Mouse (Mus musculus) liver, postnatal 0 days (tissue): ENCODE data around the gene Slc6a8. TPM values are rescaled to one million over a fixed set of nuclear protein-coding genes. Genes with fewer than 3 reads are reported as not detected.

Experiments
- ATAC-seq: fragments of 200-750 bp; cut with Nextera tagmentation; 2 replicates; pipeline ENCODE4 v1.8.0; 2017; ENCODE audit warnings: mild to moderate bottlenecking, moderate library complexity
- DNase-seq: peaks from one replicate; pipeline ENCODE4 v3.0.0-alpha.2; 2016
- H3K27ac ChIP-seq: fragments of 300-500 bp; sonication (generic); 2 replicates; pipeline ENCODE4 v1.5.1; 2014; ENCODE audit warnings: antibody characterized with exemption, moderate library complexity, mild to moderate bottlenecking, low read depth
- H3K27me3 ChIP-seq: fragments of 300-500 bp; sonication (generic); 2 replicates; pipeline ENCODE4 v1.6.1; 2014; ENCODE audit warnings: low read length, control low read depth, mixed read lengths; ENCODE audit not compliant: insufficient read depth
- H3K36me3 ChIP-seq: fragments of 300-500 bp; sonication (generic); replicated peaks from 2 replicates; pipeline ENCODE4 v1.6.1; 2014; ENCODE audit warnings: mild to moderate bottlenecking, control low read depth, low read length, moderate library complexity, mixed read lengths; ENCODE audit not compliant: insufficient read depth
- H3K4me1 ChIP-seq: fragments of 300-500 bp; sonication (generic); 2 replicates; pipeline ENCODE4 v1.6.1; 2014; ENCODE audit warnings: antibody characterized with exemption, mild to moderate bottlenecking, control low read depth; ENCODE audit not compliant: insufficient read depth
- H3K4me2 ChIP-seq: fragments of 300-500 bp; sonication (generic); 2 replicates; pipeline ENCODE4 v1.6.1; 2014; ENCODE audit warnings: low read depth, mild to moderate bottlenecking, low read length, moderate library complexity, mixed read lengths
- H3K4me3 ChIP-seq: fragments of 300-500 bp; sonication (generic); 2 replicates; pipeline ENCODE4 v1.5.1; 2014; ENCODE audit warnings: low read depth, low read length
- H3K9ac ChIP-seq: fragments of 300-500 bp; sonication (generic); replicated peaks from 2 replicates; pipeline ENCODE4 v1.6.1; 2014; ENCODE audit warnings: mild to moderate bottlenecking, moderate library complexity
- H3K9me3 ChIP-seq: fragments of 300-500 bp; sonication (generic); 2 replicates; pipeline ENCODE4 v1.6.1; 2016; ENCODE audit warnings: mild to moderate bottlenecking, control low read depth, low read length, mixed read lengths
- CTCF ChIP-seq: sonication (generic); IDR thresholded peaks from 2 replicates; pipeline ENCODE4 v1.5.1; 2016; ENCODE audit warnings: antibody characterized with exemption, low read depth
- EP300 ChIP-seq: IDR thresholded peaks from 2 replicates; pipeline ENCODE4 v1.6.1; 2016; ENCODE audit warnings: antibody characterized with exemption, low read depth, mild to moderate bottlenecking
- WGBS: fragments of 180-500 bp; shearing (Covaris S2); extraction: QIAGEN DNeasy Blood & Tissue Kit; methylation state at CpG from one replicate; pipeline ENCODE4 v1.1.7; 2014; ENCODE audit not compliant: insufficient replicate concordance; 5-methylcytosine and 5-hydroxymethylcytosine counted together
- polyA plus RNA-seq: library from polyadenylated mRNA; unstranded; fragments of >200 nt; fragmentation: Nextera tagmentation; extraction: Ambion mirVana; gene quantifications from 2 replicates; pipeline ENCODE4 v1.2.1, GENCODE M21; 2015

Slc6a8 gene
- polyA plus RNA-seq, 1 experiment from 2014 or later = 0.81 TPM

DNA sequence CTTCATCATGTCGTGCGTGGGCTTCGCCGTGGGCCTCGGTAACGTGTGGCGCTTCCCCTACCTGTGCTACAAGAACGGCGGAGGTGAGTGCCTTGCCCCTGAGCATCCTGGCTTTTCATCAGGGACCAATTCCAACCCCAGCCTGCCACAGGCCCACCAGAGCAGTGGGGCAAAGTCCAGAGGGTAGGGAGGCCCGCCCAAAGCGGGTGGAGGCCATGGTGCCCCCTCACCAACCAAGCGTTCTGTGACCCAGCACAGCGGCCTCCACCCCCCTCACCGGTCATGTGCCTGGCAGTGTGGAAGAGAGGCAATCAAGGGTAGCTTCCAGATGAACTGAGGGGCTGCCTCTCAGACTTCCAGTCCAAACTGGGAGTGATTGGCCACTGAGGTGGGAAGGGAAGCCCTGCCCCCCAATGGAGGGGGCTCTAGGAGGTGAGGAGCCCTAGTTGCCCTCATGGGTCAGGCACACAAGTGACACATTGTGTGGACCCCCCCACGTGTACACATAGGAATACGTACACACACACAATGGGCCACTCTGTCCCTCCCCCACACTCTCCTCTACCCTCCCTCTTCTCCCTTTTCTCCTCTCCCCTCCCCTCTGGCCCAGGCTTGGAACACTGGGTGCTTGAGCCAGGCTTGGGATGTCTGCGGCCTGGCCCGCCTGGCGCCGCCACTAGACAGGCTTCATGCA, 1.2 kb downstream of the Slc6a8 start:
- Histone ChIP-seq H3K9me3 (no peaks in the 10 kb centered on the region), H3K4me3 (peak overlapping the region; percentile 55), H3K27ac (no peak overlapping the region), H3K36me3 (no peaks in the 10 kb centered on the region), H3K27me3 (peaks cover 8% of the 10 kb centered on the region), H3K4me1 (no peaks in the 10 kb centered on the region), H3K4me2 (peak overlapping the region; percentile 76), H3K9ac (peak overlapping the region; percentile 41; the same call in 1 of the 2 replicates)
- peak; percentile 31; the same call in 1 of the 2 replicates for ATAC-seq
- WGBS = 48% methylated on average over 16 of the region's 20 CpGs
- no peak for DNase-seq
- no peak for TF ChIP-seq CTCF
- TF ChIP-seq EP300 = no peak

DNA sequence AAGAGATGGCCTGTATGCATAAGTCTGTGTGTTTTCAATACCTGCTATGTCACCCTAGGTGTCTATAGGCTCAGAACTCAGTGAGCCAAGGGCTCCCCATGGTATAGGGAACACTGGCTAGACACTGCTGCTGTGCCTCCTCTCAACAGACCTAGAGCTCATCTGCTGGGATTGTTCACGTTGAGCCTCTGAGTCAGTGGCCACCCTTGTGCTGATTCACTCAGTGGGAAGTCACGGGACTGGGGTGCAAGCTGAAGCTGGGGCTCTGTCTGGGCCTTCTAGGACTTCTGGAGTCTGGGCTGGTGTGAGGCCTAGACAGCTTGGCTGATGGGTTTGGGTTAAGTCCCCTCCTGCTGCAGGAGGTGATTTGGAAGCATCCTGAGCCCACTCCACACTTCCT, 2.3 kb downstream of the Slc6a8 start:
- peaks cover 8% of the 10 kb centered on the region for H3K27me3 ChIP-seq

DNA sequence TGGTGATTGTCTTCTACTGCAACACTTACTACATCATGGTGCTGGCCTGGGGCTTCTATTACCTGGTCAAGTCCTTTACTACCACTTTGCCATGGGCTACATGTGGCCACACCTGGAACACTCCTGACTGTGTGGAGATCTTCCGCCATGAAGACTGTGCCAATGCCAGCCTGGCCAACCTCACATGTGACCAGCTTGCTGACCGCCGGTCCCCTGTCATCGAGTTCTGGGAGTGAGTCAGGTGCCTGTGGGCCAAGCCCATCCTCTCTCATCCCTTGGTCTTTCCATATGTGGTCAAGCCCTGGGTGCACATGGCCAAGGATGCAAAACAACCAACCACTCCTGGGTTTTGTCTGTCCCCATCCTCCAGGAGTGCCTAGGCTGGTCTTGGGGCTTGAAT, 3.7 kb downstream of the Slc6a8 start:
- DNase-seq (no peak), ATAC-seq (no peak)
- Histone ChIP-seq H3K27me3 (peaks cover 8% of the 10 kb centered on the region), H3K9me3 (no peaks in the 10 kb centered on the region), H3K4me1 (no peaks in the 10 kb centered on the region), H3K27ac (no peak overlapping the region), H3K36me3 (no peaks in the 10 kb centered on the region), H3K9ac (no peak overlapping the region), H3K4me2 (no peak overlapping the region), H3K4me3 (no peak overlapping the region)
- 83% methylated on average over 4 of the region's 4 CpGs for WGBS
- no peak for TF ChIP-seq CTCF
- no peak for TF ChIP-seq EP300

More for the DNA sequence above, 2.3 kb downstream of the Slc6a8 start:
- Histone ChIP-seq H3K36me3 (no peaks in the 10 kb centered on the region), H3K9ac (no peak overlapping the region), H3K4me3 (no peak overlapping the region), H3K4me2 (no peak overlapping the region), H3K9me3 (no peaks in the 10 kb centered on the region), H3K27ac (no peak overlapping the region), H3K4me1 (no peaks in the 10 kb centered on the region)
- TF ChIP-seq EP300 = no peak
- 81% methylated on average over 2 of the region's 2 CpGs for WGBS
- ATAC-seq (no peak), DNase-seq (no peak)

DNA sequence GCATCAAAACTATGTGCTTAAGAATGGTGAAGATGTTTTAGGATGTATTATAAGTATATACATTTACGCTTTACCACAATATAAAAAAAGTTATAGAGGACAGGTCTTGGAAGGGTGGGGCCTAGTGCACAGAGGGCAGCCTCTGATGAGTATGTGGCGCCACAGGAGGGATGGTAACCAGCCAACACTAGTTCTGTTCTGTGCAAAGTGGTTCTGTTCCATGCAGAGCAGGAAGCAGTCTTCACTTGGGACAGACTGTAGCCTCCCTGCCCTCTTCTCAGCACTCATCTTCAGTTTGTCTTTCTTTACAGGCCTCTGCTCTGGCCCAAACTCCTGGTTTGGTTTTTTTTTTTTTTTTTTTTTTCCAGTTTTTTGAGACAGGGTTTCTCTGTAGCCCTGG, 11.2 kb downstream of the Slc6a8 start:
- Histone ChIP-seq H3K27ac (no peak overlapping the region), H3K9ac (no peak overlapping the region), H3K4me3 (no peak overlapping the region), H3K4me1 (no peaks in the 10 kb centered on the region), H3K27me3 (no peaks in the 10 kb centered on the region), H3K36me3 (peaks cover 10% of the 10 kb centered on the region), H3K4me2 (no peak overlapping the region), H3K9me3 (no peaks in the 10 kb centered on the region)
- TF ChIP-seq CTCF (no peak), EP300 (no peak)
- 88% methylated on average over 2 of the region's 2 CpGs for WGBS
- DNase-seq (no peak), ATAC-seq (no peak)

DNA sequence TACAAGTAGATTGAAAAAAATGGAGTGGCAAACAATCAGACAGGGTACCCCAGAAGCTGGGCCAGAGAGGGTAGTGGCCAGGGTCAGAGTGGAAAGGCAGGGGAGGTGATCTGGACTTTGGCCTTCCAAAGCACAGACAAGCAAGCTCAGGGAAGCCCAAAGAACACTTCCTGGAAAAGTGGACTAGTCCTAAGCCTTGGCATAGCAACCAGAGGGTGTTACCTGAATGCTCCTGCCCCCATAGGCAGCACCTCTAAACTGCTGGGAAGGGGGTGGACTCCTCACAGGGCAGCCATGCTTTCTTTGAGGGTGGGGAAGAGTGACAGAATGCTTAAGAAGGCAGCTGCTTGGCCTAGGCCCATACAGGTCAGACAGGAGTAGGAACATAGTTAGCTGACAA, 12.0 kb downstream of the Slc6a8 start:
- no peak overlapping the region for H3K27ac ChIP-seq
- no peak overlapping the region for H3K4me3 ChIP-seq
- H3K27me3 ChIP-seq = no peaks in the 10 kb centered on the region
- H3K36me3 ChIP-seq = peaks cover 10% of the 10 kb centered on the region
- H3K4me1 ChIP-seq = no peaks in the 10 kb centered on the region
- no peak overlapping the region for H3K4me2 ChIP-seq
- no peaks in the 10 kb centered on the region for H3K9me3 ChIP-seq
- ATAC-seq = no peak
- DNase-seq = no peak
- TF ChIP-seq CTCF (no peak), EP300 (no peak)
- H3K9ac ChIP-seq = no peak overlapping the region

DNA sequence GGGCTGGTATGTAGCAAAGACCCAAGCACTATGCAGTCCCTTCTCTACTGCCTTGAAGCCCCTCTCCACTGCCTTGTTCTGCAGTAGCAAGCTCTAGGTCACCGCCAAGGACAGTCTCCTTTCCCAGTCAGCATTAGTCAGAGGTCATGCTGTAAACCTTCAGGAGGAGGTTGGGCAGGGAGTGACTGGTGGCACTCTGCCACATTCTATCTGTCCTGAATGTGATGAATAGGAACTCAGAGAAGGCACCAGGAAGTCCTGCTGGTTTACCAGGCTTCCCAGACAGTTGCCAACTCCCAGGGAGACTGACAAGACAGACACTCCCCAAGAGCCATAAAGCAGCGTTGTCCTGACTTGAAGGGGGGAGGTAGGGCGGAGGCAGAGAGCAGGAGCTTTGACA, 12.7 kb downstream of the Slc6a8 start:
- DNase-seq (no peak), ATAC-seq (no peak)
- Histone ChIP-seq H3K9ac (no peak overlapping the region), H3K9me3 (no peaks in the 10 kb centered on the region), H3K4me3 (no peak overlapping the region), H3K4me2 (no peak overlapping the region), H3K4me1 (no peaks in the 10 kb centered on the region), H3K36me3 (peaks cover 10% of the 10 kb centered on the region), H3K27ac (no peak overlapping the region), H3K27me3 (no peaks in the 10 kb centered on the region)
- 65% methylated on average over 3 of the region's 3 CpGs for WGBS
- TF ChIP-seq CTCF = no peak
- no peak for TF ChIP-seq EP300
